Mouse (Mus musculus) layer of hippocampus, postnatal 14 days (tissue): ENCODE measurements around the gene Krtap6-1. TPM values are rescaled to one million over a fixed set of nuclear protein-coding genes. Genes with fewer than 3 reads are reported as not detected.
"Not testable (repeated sequence)": the region's sequence is repeated elsewhere in the genome, so short reads cannot be mapped to it uniquely, and the experiment has no call there.

Source experiments
- DNase-seq, 2 experiments: peaks; one replicate each; pipeline ENCODE4 v3.0.0; 2021 to 2022; ENCODE audit warnings: low spot score in 2 of 2, mixed read lengths in 1 of 2
- long read RNA-seq, 2 experiments: library from polyadenylated mRNA; stranded (forward); transcript quantifications; one replicate each; pipeline ENCODE4 v2.0.0; 2021
- total RNA-seq, 2 experiments: library from RNA; stranded (reverse); gene quantifications; 2 replicates each; pipeline ENCODE4 v1.2.3; 2021

Gene Krtap6-1
- total RNA-seq, result not detected
- long read RNA-seq, experiment 1, result 0 reads
- long read RNA-seq, experiment 2, result 0 reads

DNA sequence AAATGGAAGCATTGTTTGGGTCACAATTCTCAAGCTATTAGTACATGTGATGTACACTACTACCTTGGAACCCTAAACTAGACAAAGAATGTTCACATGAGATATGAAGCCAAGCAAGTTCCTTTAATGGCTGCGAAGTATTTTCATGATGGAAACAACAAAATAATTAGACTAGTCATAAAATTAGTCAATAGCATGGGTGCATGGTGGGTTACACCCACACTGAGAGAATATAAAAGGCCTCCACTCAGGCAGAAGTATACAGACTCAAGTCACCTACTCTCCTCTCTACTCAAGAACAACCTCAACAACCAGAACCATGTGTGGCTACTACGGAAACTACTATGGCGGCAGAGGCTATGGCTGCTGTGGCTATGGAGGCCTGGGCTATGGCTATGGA, at the start of gene Krtap6-1:
Gene Krtap6-1 (plus strand): TSS at position 301 of the 400 bp plus-strand sequence.
- not testable (repeated sequence) for DNase-seq

DNA sequence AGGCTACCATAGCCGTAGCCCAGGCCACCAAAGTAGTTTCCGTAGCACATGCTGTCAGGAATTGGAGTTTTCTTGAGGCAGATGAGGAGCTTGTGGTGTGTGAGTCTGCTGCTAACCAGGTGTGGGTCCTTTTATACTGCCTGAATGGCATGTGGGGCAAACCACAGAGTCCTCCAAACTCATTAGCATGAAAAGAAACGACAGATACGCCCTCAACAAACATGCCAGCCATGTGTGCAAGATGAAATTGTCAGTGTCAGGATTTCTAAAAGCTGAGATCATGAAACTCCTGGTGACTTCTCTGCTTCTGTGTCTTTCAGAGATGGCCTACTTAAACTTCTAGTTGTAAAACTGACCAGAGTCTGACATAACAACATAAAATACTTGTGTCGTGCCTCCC, 20.8 kb upstream of the Krtap6-1 start, which contains the start of gene Krtap22-2:
Gene Krtap22-2 (minus strand): TSS at position 101 of the 400 bp plus-strand sequence.
- DNase-seq, result no peak

- DNase-seq, result no peak
Measured at GRCm38 (mm10) chr16:89013973-89014372, 17.5 kb upstream of the Krtap6-1 start.

DNA sequence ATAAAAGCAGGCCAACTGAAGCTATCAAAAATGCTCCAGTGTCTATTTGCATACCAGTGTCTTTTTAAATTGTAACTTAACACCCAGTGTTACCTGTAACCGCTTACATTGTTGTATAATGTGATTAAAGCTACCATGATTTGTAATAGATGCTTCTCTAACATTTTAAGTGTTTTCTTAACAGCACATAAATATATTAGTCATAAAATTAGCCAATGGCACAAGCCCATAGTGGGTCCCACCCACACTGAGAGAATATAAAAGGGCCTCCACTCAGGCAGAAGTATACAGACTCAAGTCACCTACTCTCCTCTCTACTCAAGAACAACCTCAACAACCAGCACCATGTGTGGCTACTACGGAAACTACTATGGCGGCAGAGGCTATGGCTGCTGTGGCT, 16.5 kb upstream of the Krtap6-1 start, which contains the start of gene Gm10229:
Gene Gm10229 (plus strand): TSS at position 301 of the 400 bp plus-strand sequence.
- DNase-seq, result not testable (repeated sequence)

DNA sequence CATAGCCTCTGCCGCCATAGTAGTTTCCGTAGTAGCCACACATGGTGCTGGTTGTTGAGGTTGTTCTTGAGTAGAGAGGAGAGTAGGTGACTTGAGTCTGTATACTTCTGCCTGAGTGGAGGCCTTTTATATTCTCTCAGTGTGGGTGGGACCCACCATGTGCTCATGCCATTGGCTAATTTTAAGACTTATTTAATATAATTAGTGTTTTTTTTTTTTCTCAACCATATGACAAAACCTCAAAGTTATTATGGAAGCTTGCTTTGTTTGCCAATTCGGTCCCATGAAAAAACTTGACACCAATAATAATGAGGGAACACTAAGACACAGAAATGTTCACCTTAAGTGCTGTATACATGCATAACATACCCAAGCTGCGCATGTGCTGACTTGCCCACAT, 9.9 kb downstream of the Krtap6-1 start, which contains the start of gene Gm10228:
Gene Gm10228 (minus strand): TSS at position 101 of the 400 bp plus-strand sequence.
- DNase-seq, result not testable (repeated sequence)

- DNase-seq, result no peak
Measured at GRCm38 (mm10) chr16:89047783-89048182, 16.3 kb downstream of the Krtap6-1 start, which contains the start of gene Krtap6-5. Gene Krtap6-5, minus strand, starts transcription at chr16:89047883.

GRCm38 (mm10) chr16:89063902-89064301, 32.4 kb downstream of the Krtap6-1 start, which contains the start of gene 1110025L11Rik:
Gene 1110025L11Rik, minus strand, starts transcription at chr16:89064002.
- not testable (repeated sequence) for DNase-seq

DNA sequence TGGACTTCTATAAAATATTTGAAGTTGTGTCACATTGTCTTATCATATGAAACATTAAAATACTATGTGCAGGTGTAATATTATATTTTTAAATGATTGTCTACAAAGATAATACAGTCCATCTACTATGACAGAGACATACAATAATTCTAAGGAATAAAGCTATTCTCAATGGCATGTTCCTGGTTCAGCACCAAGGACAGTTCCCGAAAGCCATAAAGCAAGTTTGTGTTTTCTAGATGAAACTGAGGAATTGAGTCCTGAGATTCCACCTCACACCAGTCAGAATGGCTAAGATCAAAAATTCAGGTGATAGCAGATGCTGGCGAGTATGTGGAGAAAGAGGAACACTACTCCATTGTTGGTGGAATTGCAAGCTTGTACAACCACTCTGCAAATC, 39.5 kb downstream of the Krtap6-1 start:
- DNase-seq, result not testable (repeated sequence)

Other genes starting within 250 kb of the Krtap6-1 start
- not detected for gene Gm20741, start 219.5 kb upstream of the Krtap6-1 start, total RNA-seq
- gene Krtap15, start 211.5 kb upstream of the Krtap6-1 start, total RNA-seq, result not detected
- not detected for gene Krtap14, start 205.6 kb upstream of the Krtap6-1 start, total RNA-seq
- gene Krtap19-1, start 162.3 kb upstream of the Krtap6-1 start, total RNA-seq, result not detected
- not detected for gene Krtap19-2, start 157.4 kb upstream of the Krtap6-1 start, total RNA-seq
- not detected for gene Krtap19-3, start 153.7 kb upstream of the Krtap6-1 start, total RNA-seq
- not detected for gene Krtap19-4, start 146.6 kb upstream of the Krtap6-1 start, total RNA-seq
- gene Krtap19-5, start 135.2 kb upstream of the Krtap6-1 start, total RNA-seq, result not detected
- not detected for gene Krtap19-9b, start 99.4 kb upstream of the Krtap6-1 start, total RNA-seq
- gene Krtap16-3, start 68.8 kb upstream of the Krtap6-1 start, total RNA-seq, result not detected
- gene Krtap22-2, start 20.9 kb upstream of the Krtap6-1 start, total RNA-seq, result not detected
- not detected for gene Gm10229, start 16.4 kb upstream of the Krtap6-1 start, total RNA-seq
- gene Gm10228, start 9.8 kb downstream of the Krtap6-1 start, total RNA-seq, result not detected
- gene Krtap6-5, start 16.2 kb downstream of the Krtap6-1 start, total RNA-seq, result not detected
- not detected for gene 1110025L11Rik, start 32.3 kb downstream of the Krtap6-1 start, total RNA-seq
- gene Krtap6-3, start 52.3 kb downstream of the Krtap6-1 start, total RNA-seq, result not detected
- gene Gm6358, start 109.2 kb downstream of the Krtap6-1 start, total RNA-seq, result not detected
- gene Gm10061, start 119.4 kb downstream of the Krtap6-1 start, total RNA-seq, result not detected
- gene Gm9789, start 126.3 kb downstream of the Krtap6-1 start, total RNA-seq, result not detected
- gene Gm7735, start 137.8 kb downstream of the Krtap6-1 start, total RNA-seq, result not detected
- gene 1110057P08Rik, start 143.0 kb downstream of the Krtap6-1 start, total RNA-seq, result not detected
- not detected for gene Krtap20-2, start 174.2 kb downstream of the Krtap6-1 start, total RNA-seq